Mouse (Mus musculus) testis, adult 2 months (tissue): ENCODE results near the gene Prkg2. TPM values are rescaled to one million over a fixed set of nuclear protein-coding genes. Genes with fewer than 3 reads are reported as not detected.

Experiments
- H3K27ac ChIP-seq: fragments of 200-500 bp; 2 replicates; pipeline ENCODE4 v1.5.1; 2012; ENCODE audit warnings: low read depth, low read length; ENCODE audit not compliant: control insufficient read depth, insufficient read depth
- H3K27me3 ChIP-seq: fragments of 200-500 bp; 2 replicates; pipeline ENCODE4 v1.6.1; 2012; ENCODE audit warnings: mild to moderate bottlenecking, low read length, moderate library complexity; ENCODE audit not compliant: control insufficient read depth, insufficient read depth
- H3K36me3 ChIP-seq: fragments of 200-500 bp; 2 replicates; pipeline ENCODE4 v1.6.1; 2012; ENCODE audit warnings: mild to moderate bottlenecking, low read length; ENCODE audit not compliant: control insufficient read depth, insufficient read depth
- H3K4me1 ChIP-seq: fragments of 200-500 bp; 2 replicates; pipeline ENCODE4 v1.6.1; 2012; ENCODE audit warnings: low read length; ENCODE audit not compliant: control insufficient read depth, insufficient read depth
- H3K4me3 ChIP-seq: fragments of 200-500 bp; 2 replicates; pipeline ENCODE4 v1.5.1; 2012; ENCODE audit warnings: low read depth, mild to moderate bottlenecking, low read length, moderate library complexity, mixed read lengths; ENCODE audit not compliant: control insufficient read depth
- CTCF ChIP-seq: fragments of 200-500 bp; IDR thresholded peaks from 2 replicates; pipeline ENCODE4 v1.5.1; 2012; ENCODE audit warnings: low read depth, mild to moderate bottlenecking, inconsistent platforms, low read length, moderate library complexity; ENCODE audit not compliant: control insufficient read depth, insufficient read depth, insufficient replicate concordance
- POLR2A ChIP-seq: fragments of 200-500 bp; IDR thresholded peaks from 2 replicates; pipeline ENCODE4 v1.6.1; 2012; ENCODE audit warnings: low read depth, mild to moderate bottlenecking, inconsistent platforms, low read length, moderate library complexity; ENCODE audit not compliant: control insufficient read depth
- polyA plus RNA-seq: library from polyadenylated mRNA; depleted of rRNA; stranded (reverse); fragments of >200 nt; gene quantifications from 2 replicates; pipeline ENCODE4 v1.2.3, GENCODE M21; 2012

Prkg2 gene
- polyA plus RNA-seq, 1 experiment: not detected

GRCm38 (mm10) chr5:99035961-99036360, 1.2 kb downstream of the Prkg2 start:
- Histone ChIP-seq H3K27me3 (no peaks in the 10 kb centered on the region), H3K27ac (no peak overlapping the region), H3K4me3 (no peak overlapping the region), H3K36me3 (no peaks in the 10 kb centered on the region), H3K4me1 (peaks cover 12% of the 10 kb centered on the region)
- TF ChIP-seq CTCF (no peak), POLR2A (no peak)

GRCm38 (mm10) chr5:99031551-99032149, 5.5 kb downstream of the Prkg2 start:
- H3K36me3 ChIP-seq: no peaks in the 10 kb centered on the region
- no peak overlapping the region for H3K27ac ChIP-seq
- no peaks in the 10 kb centered on the region for H3K27me3 ChIP-seq
- no peak for TF ChIP-seq POLR2A
- TF ChIP-seq CTCF: no peak
- H3K4me3 ChIP-seq: no peak overlapping the region
- H3K4me1 ChIP-seq: peaks cover 3% of the 10 kb centered on the region

DNA sequence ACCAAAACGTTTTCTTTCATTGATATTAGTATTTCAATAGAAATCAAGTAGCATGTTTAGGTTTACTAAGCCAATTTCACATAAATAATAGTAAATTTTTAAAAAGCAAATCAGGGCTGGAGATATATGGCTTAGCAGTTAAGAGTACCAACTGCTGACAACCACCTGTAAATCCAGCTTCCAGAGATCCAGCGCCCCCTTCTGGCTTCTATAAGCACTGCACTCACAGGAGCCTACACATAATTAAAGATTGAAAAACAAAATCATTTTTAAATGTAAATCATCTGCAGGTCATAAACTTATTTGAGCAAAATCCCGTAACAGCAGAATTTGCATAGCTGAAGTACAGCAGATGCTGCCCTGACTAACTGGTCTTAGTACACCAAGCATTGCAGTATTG, 10.8 kb downstream of the Prkg2 start:
- H3K27ac ChIP-seq: no peak overlapping the region
- no peaks in the 10 kb centered on the region for H3K27me3 ChIP-seq
- no peak overlapping the region for H3K4me3 ChIP-seq
- TF ChIP-seq CTCF (no peak), POLR2A (no peak)
- peaks cover 2% of the 10 kb centered on the region; the same call in 1 of the 2 replicates for H3K4me1 ChIP-seq
- H3K36me3 ChIP-seq: no peaks in the 10 kb centered on the region

- no peak overlapping the region for H3K27ac ChIP-seq
- H3K4me3 ChIP-seq: no peak overlapping the region
- H3K4me1 ChIP-seq: peaks cover 2% of the 10 kb centered on the region; the same call in 1 of the 2 replicates
- no peaks in the 10 kb centered on the region for H3K27me3 ChIP-seq
- H3K36me3 ChIP-seq: no peaks in the 10 kb centered on the region
- TF ChIP-seq POLR2A: no peak
- TF ChIP-seq CTCF: no peak
These were observed 17.4 kb downstream of the Prkg2 start for GRCm38 (mm10) chr5:99019709-99020108.

DNA sequence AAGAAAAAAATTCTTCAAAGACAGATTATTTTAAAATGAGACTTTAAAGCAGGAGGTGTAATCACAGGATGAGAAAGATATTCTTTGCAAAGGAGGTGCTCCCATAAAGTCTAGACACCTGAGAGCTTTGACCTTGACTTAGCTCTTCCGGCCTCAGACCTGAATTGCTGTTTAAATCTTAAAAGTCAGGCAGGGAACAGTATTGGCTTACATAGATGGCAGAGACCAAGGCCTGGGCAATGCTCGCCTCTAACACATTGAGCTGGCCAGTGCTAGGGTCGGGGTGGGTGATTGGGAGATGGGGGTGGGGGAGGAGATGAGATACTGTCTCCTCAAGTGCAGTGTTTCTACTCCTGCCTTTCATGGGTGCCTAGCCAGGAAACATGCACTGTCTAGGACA, 22.0 kb downstream of the Prkg2 start:
- Histone ChIP-seq H3K4me1 (no peaks in the 10 kb centered on the region), H3K27me3 (no peaks in the 10 kb centered on the region), H3K36me3 (no peaks in the 10 kb centered on the region), H3K4me3 (no peak overlapping the region), H3K27ac (no peak overlapping the region)
- TF ChIP-seq POLR2A: no peak
- TF ChIP-seq CTCF: no peak

DNA sequence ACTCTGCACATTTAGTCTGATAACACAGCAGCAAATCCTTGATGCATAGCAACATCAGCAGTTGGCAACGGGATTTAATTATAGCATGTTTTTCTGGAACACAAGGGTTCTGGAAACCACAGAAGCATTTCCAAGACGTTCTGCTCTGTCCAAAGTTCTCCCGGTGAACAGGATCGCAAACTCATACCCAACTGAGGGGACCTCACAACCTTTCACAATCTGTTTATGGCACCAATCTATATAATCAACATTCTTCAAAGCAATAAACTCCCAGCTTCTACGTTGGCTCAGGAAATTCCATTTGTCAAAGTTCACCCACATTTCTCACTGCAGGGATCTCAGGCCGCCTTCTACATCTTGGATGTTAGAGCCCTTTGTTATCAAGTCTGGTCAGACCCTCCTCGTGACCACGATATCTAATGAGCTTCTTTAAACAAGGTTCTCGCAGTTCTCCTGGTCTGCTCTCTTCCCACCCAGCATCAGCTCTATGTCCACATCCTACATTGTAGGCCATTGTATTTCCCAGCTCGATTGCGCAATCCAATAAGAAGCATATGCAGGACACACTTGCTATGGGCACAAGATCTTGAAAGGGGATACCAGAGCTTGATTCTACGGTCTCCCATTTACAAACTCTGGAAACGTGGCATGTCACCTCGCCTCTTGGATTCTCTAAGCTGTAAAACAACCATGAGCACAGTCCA, 26.6 kb downstream of the Prkg2 start:
- no peak overlapping the region for H3K4me3 ChIP-seq
- no peaks in the 10 kb centered on the region for H3K36me3 ChIP-seq
- H3K4me1 ChIP-seq: no peaks in the 10 kb centered on the region
- no peak overlapping the region for H3K27ac ChIP-seq
- TF ChIP-seq POLR2A: no peak
- no peak for TF ChIP-seq CTCF
- no peaks in the 10 kb centered on the region for H3K27me3 ChIP-seq

- Histone ChIP-seq H3K4me3 (no peak overlapping the region), H3K27me3 (no peaks in the 10 kb centered on the region), H3K36me3 (no peaks in the 10 kb centered on the region), H3K27ac (no peak overlapping the region), H3K4me1 (no peaks in the 10 kb centered on the region)
- TF ChIP-seq CTCF: no peak
- TF ChIP-seq POLR2A: no peak
These were observed 39.0 kb downstream of the Prkg2 start for GRCm38 (mm10) chr5:98998104-98998503.

GRCm38 (mm10) chr5:98995767-98996166, 41.4 kb downstream of the Prkg2 start:
- H3K27ac ChIP-seq: no peak overlapping the region
- H3K27me3 ChIP-seq: no peaks in the 10 kb centered on the region
- no peak for TF ChIP-seq CTCF
- no peak for TF ChIP-seq POLR2A
- no peak overlapping the region for H3K4me3 ChIP-seq
- no peaks in the 10 kb centered on the region for H3K36me3 ChIP-seq
- no peaks in the 10 kb centered on the region for H3K4me1 ChIP-seq
